Mouse (Mus musculus) kidney, postnatal 0 days (tissue): ENCODE results near the gene Plvap. TPM values are rescaled to one million over a fixed set of nuclear protein-coding genes. Genes with fewer than 3 reads are reported as not detected.

Experiments
- ATAC-seq: fragments of 200-750 bp; cut with Nextera tagmentation; replicated peaks from 2 replicates; pipeline ENCODE4 v1.8.0; 2017; ENCODE audit warnings: low read depth, moderate number of reproducible peaks, moderate TSS enrichment, moderate library complexity; ENCODE audit not compliant: low FRiP score
- DNase-seq: peaks from one replicate; pipeline ENCODE4 v3.0.0-alpha.2; 2016; ENCODE audit warnings: low spot score
- H3K27ac ChIP-seq: fragments of 300-500 bp; sonication (generic); 2 replicates; pipeline ENCODE4 v1.5.1; 2014; ENCODE audit warnings: mild to moderate bottlenecking
- H3K27me3 ChIP-seq: fragments of 300-500 bp; sonication (generic); 2 replicates; pipeline ENCODE4 v1.6.1; 2014; ENCODE audit warnings: low read length, mixed read lengths; ENCODE audit not compliant: insufficient read depth
- H3K36me3 ChIP-seq: fragments of 300-500 bp; sonication (generic); 2 replicates; pipeline ENCODE4 v1.6.1; 2014; ENCODE audit warnings: low read length, mixed read lengths; ENCODE audit not compliant: insufficient read depth
- H3K4me1 ChIP-seq: fragments of 300-500 bp; sonication (generic); replicated peaks from 2 replicates; pipeline ENCODE4 v1.6.1; 2014; ENCODE audit warnings: antibody characterized with exemption, low read length, mixed read lengths; ENCODE audit not compliant: insufficient read depth
- H3K4me2 ChIP-seq: fragments of 300-500 bp; sonication (generic); 2 replicates; pipeline ENCODE4 v1.6.1; 2014; ENCODE audit warnings: mild to moderate bottlenecking, low read length, moderate library complexity, mixed read lengths
- H3K4me3 ChIP-seq: fragments of 300-500 bp; sonication (generic); replicated peaks from 2 replicates; pipeline ENCODE4 v1.5.1; 2014; ENCODE audit warnings: low read depth, low read length
- H3K9ac ChIP-seq: fragments of 300-500 bp; sonication (generic); 2 replicates; pipeline ENCODE4 v1.6.1; 2014; ENCODE audit warnings: low read depth, low read length
- H3K9me3 ChIP-seq: fragments of 300-500 bp; sonication (generic); replicated peaks from 2 replicates; pipeline ENCODE4 v1.6.1; 2016; ENCODE audit warnings: low read length, inconsistent platforms, mixed read lengths
- CTCF ChIP-seq: IDR thresholded peaks from 2 replicates; pipeline ENCODE4 v1.5.1; 2016; ENCODE audit warnings: antibody characterized with exemption, low read depth, mild to moderate bottlenecking, moderate library complexity
- WGBS: fragments of 180-500 bp; shearing (Covaris S2); extraction: QIAGEN DNeasy Blood & Tissue Kit; methylation state at CpG from one replicate; pipeline ENCODE4 v1.1.7; 2014; 5-methylcytosine and 5-hydroxymethylcytosine counted together
- polyA plus RNA-seq: library from polyadenylated mRNA; unstranded; fragments of >200 nt; fragmentation: Nextera tagmentation; extraction: Ambion mirVana; gene quantifications from 2 replicates; pipeline ENCODE4 v1.2.1, GENCODE M21; 2015

The Plvap gene
- polyA plus RNA-seq, 1 experiment from 2014 or later = 208 TPM

DNA sequence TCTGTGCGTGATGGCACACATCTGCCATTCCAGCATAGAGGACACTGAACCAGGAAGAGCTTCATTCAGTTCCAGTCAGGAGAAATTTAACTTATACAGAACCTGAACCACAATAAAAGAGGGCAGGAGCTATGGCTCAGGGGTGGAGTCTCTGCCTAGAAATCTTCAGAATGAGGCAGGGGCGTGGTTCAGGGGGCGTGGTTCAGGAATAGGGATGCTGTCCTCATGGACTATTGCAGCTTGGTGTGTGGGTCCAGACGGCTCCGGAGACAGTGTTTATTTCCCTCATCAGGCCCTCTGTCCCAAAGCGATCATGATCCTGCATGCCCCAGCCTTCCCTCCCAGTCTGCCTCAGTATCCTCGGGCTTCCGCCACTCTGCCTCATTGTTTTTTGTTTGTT, 56.9 kb downstream of the Plvap start:
- TF ChIP-seq CTCF = no peak
- DNase-seq = no peak
- no peak overlapping the region for H3K9ac ChIP-seq
- H3K4me3 ChIP-seq = no peak overlapping the region
- H3K36me3 ChIP-seq = no peaks in the 10 kb centered on the region
- H3K27ac ChIP-seq = no peak overlapping the region
- 76% methylated on average over 8 of the region's 8 CpGs for WGBS
- H3K27me3 ChIP-seq = no peaks in the 10 kb centered on the region
- H3K9me3 ChIP-seq = no peaks in the 10 kb centered on the region
- no peak overlapping the region for H3K4me2 ChIP-seq
- no peaks in the 10 kb centered on the region for H3K4me1 ChIP-seq
- ATAC-seq = no peak

DNA sequence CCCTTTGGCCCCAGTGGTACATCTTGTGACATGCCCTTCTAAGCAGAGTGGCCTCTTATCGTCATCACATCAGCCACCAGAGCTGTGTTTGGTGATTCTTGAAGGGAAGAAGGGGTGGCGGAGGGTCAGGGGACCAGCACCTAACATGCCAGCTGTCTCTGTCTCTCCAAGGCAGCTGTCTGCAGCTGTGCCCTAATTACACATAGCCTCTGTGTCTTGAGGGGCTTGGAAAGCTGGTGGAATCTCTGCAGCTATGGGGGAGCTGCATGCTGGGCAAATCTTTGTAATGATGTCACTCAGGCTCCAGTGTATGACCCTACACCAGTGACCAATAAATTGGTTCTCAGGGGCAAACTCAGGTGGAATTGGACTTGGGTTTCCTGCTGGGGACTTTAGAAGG, 58.9 kb downstream of the Plvap start:
- WGBS = 82% methylated on average over 2 of the region's 2 CpGs
- Histone ChIP-seq H3K4me1 (no peaks in the 10 kb centered on the region), H3K4me2 (no peak overlapping the region), H3K9me3 (no peaks in the 10 kb centered on the region), H3K27me3 (no peaks in the 10 kb centered on the region), H3K27ac (no peak overlapping the region), H3K4me3 (no peak overlapping the region), H3K9ac (no peak overlapping the region), H3K36me3 (no peaks in the 10 kb centered on the region)
- no peak for TF ChIP-seq CTCF
- DNase-seq (no peak), ATAC-seq (no peak)

DNA sequence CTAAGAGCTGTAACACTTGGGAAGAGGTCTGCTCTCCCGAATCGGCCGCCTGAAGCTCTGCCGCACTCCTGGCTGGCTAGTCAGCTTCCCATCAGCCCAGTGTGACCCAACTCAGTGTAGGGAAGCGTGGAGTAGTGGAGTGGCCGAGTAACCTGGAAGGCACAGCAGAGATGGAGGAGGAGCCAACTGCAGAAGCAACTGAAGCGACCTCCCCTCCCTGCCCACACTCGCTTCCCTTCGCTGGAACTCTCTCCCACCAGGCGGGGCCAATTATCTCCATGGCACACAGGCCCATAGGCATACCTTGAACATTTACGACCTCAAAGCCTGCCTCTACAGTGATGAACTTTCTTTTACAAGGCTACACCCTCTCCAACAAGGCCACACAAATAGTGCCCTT, 59.8 kb downstream of the Plvap start:
- no peaks in the 10 kb centered on the region for H3K9me3 ChIP-seq
- H3K4me3 ChIP-seq = no peak overlapping the region
- no peak overlapping the region for H3K4me2 ChIP-seq
- TF ChIP-seq CTCF = no peak
- 40% methylated on average over 11 of the region's 11 CpGs for WGBS
- no peak for DNase-seq
- no peak for ATAC-seq
- H3K27me3 ChIP-seq = no peaks in the 10 kb centered on the region
- H3K27ac ChIP-seq = no peak overlapping the region
- no peak overlapping the region for H3K9ac ChIP-seq
- no peaks in the 10 kb centered on the region for H3K36me3 ChIP-seq
- no peaks in the 10 kb centered on the region for H3K4me1 ChIP-seq

DNA sequence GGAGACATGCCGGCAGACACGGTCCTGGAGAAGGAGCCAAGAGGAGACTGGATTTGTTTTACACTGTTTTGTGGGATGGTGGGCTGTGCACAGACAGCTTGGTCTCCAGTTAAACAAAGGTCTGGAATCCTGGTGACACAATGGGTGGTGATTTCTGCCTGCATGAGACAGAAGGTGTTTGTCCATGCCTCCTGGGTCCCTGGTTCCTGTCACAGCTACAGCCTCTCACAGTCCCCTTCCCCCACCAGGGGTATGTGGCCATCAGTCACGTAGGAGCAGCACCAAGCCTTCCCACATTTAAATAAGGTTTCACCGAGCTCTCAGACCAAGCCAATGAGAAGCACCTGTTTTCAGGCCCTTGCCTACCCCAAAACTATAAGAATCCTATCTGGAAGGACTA, 60.2 kb downstream of the Plvap start:
- WGBS = 65% methylated on average over 4 of the region's 4 CpGs
- H3K4me3 ChIP-seq = no peak overlapping the region
- no peak overlapping the region for H3K27ac ChIP-seq
- DNase-seq (no peak), ATAC-seq (no peak)
- no peaks in the 10 kb centered on the region for H3K9me3 ChIP-seq
- H3K27me3 ChIP-seq = no peaks in the 10 kb centered on the region
- TF ChIP-seq CTCF = no peak
- H3K4me1 ChIP-seq = no peaks in the 10 kb centered on the region
- no peaks in the 10 kb centered on the region for H3K36me3 ChIP-seq
- H3K9ac ChIP-seq = no peak overlapping the region
- H3K4me2 ChIP-seq = no peak overlapping the region

Other genes with a start within 250 kb of the Plvap start
- gene Myo9b, start 239.0 kb downstream of the Plvap start, polyA plus RNA-seq = 10.0 and 11.5 TPM in 2 replicates
- 21.9 and 25.5 TPM in 2 replicates for gene Haus8, start 238.8 kb downstream of the Plvap start, polyA plus RNA-seq
- 129 and 140 TPM in 2 replicates for gene Use1, start 144.9 kb downstream of the Plvap start, polyA plus RNA-seq
- gene Ocel1, start 140.5 kb downstream of the Plvap start, polyA plus RNA-seq = 8.1 and 8.4 TPM in 2 replicates
- 110 and 138 TPM in 2 replicates for gene Nr2f6, start 129.8 kb downstream of the Plvap start, polyA plus RNA-seq
- gene Ushbp1, start 116.0 kb downstream of the Plvap start, polyA plus RNA-seq = 18.8 and 20.4 TPM in 2 replicates
- 92.3 and 96.4 TPM in 2 replicates for gene Babam1, start 114.9 kb downstream of the Plvap start, polyA plus RNA-seq
- gene Ankle1, start 105.7 kb downstream of the Plvap start, polyA plus RNA-seq = 7.9 and 9.2 TPM in 2 replicates
- 35.0 and 38.3 TPM in 2 replicates for gene Abhd8, start 48.1 kb downstream of the Plvap start, polyA plus RNA-seq
- gene Mrpl34, start 46.8 kb downstream of the Plvap start, polyA plus RNA-seq = 242 and 245 TPM in 2 replicates
- gene Dda1, start 42.6 kb downstream of the Plvap start, polyA plus RNA-seq = 88.0 and 93.7 TPM in 2 replicates
- 0.84 and 1.4 TPM in 2 replicates for gene Ano8, start 25.8 kb downstream of the Plvap start, polyA plus RNA-seq
- gene Gtpbp3, start 23.6 kb downstream of the Plvap start, polyA plus RNA-seq = 14.5 and 14.6 TPM in 2 replicates
- gene Ccdc194, start 14.0 kb upstream of the Plvap start, polyA plus RNA-seq = 0.19 and 0.20 TPM in 2 replicates
- 106 and 124 TPM in 2 replicates for gene Bst2, start 25.7 kb upstream of the Plvap start, polyA plus RNA-seq
- 129 and 131 TPM in 2 replicates for gene Mvb12a, start 31.2 kb upstream of the Plvap start, polyA plus RNA-seq
- gene Tmem221, start 47.1 kb upstream of the Plvap start, polyA plus RNA-seq = 17.1 and 19.1 TPM in 2 replicates
- 0.13 and 0.20 TPM in 2 replicates for gene Nxnl1, start 54.8 kb upstream of the Plvap start, polyA plus RNA-seq
- 50.5 and 53.7 TPM in 2 replicates for gene Slc27a1, start 57.1 kb upstream of the Plvap start, polyA plus RNA-seq
- 279 and 296 TPM in 2 replicates for gene Pgls, start 80.4 kb upstream of the Plvap start, polyA plus RNA-seq
- 2.5 and 2.8 TPM in 2 replicates for gene Fam129c, start 85.9 kb upstream of the Plvap start, polyA plus RNA-seq
- 64.1 and 66.2 TPM in 2 replicates for gene Colgalt1, start 99.2 kb upstream of the Plvap start, polyA plus RNA-seq
- 0.50 and 0.60 TPM in 2 replicates for gene Unc13a, start 160.0 kb upstream of the Plvap start, polyA plus RNA-seq
- 5.3 TPM in 2 replicates for gene Jak3, start 164.5 kb upstream of the Plvap start, polyA plus RNA-seq
- 1.3 TPM in 2 replicates for gene Insl3, start 177.5 kb upstream of the Plvap start, polyA plus RNA-seq
- 4.3 TPM in 2 replicates for gene B3gnt3, start 190.0 kb upstream of the Plvap start, polyA plus RNA-seq
- gene Fcho1, start 214.0 kb upstream of the Plvap start, polyA plus RNA-seq = 3.4 and 4.1 TPM in 2 replicates